Mouse (Mus musculus) adrenal gland, postnatal 4 days (tissue): ENCODE results near the gene Dag1. TPM values are rescaled to one million over a fixed set of nuclear protein-coding genes. Genes with fewer than 3 reads are reported as not detected.
"Not testable (repeated sequence)": the region's sequence is repeated elsewhere in the genome, so short reads cannot be mapped to it uniquely, and the experiment has no call there.

Experiments
- DNase-seq, 2 experiments: peaks; one replicate each; pipeline ENCODE4 v3.0.0; 2021 to 2022; ENCODE audit warnings: low spot score in 2 of 2, mixed read lengths in 2 of 2
- total RNA-seq, 2 experiments: library from RNA; stranded (reverse); gene quantifications; 2 replicates each; pipeline ENCODE4 v1.2.3; 2021

The Dag1 gene
- total RNA-seq, 2 experiments from 2014 or later: 158 to 188 TPM

DNA sequence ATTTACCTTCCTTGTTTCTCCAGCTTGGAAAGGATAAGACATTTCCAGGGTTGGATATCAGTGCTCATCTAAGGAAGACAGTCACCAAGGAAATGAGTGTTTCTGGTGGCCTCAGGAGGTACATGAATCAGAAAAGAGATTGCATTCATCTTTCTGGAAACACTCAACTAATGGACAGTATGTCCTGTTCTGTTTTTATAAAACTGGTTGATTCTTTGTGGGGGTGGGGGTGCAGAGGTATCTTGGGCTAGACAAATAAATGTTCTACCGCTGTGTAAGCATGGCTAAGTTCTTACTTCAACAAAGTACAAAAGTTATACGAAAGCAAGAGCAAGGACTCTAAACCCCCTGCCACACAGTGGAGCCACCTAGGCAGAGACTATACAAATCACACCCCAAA is 30.9 kb downstream of the Dag1 start:
- no peak for DNase-seq

- no peak for DNase-seq
These were observed 35.7 kb downstream of the Dag1 start for GRCm38 (mm10) chr9:108227911-108228649.

- no peak for DNase-seq
These were observed 38.6 kb downstream of the Dag1 start for GRCm38 (mm10) chr9:108225166-108225565.

DNA sequence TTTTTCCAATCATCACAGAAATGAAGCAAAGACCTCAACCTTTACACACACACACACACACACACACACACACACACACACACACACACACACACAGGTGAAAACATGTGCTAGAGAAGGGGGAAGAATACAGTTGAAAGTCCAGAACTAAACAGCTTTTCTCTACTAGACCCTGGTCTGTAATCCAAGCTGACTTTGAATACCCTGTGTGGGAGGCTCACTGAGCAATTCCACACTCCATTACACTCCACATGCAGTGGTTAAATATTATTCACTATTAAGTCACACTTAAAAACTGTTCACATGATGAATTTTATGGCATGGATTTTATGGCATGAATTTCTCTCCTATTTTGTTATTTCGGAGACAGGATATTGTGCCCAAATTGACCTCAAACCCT is 40.1 kb downstream of the Dag1 start:
- no peak for DNase-seq

DNA sequence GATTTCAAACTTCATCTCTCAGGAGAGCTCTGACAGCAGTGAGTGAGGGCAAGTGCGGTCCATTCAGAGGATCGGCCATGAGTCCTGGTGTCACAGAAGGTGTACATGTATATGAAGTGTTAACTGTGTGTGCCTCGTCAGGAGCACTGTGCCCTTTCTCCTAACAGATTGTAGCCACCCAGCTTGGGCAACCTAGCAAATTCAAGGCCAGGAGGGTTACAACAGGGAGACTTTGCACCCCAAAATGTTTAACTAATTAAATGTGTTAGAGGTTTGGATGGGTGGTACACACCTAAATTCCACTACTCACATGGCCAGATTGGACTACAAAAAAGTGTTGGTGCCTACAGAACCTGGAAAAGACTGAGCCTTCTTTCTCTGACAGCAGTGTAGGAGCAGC is 42.2 kb downstream of the Dag1 start:
- no peak for DNase-seq

- no peak for DNase-seq
These were observed 43.4 kb downstream of the Dag1 start for GRCm38 (mm10) chr9:108220380-108220774.

GRCm38 (mm10) chr9:108219766-108220379 is 43.9 kb downstream of the Dag1 start:
- no peak for DNase-seq

DNA sequence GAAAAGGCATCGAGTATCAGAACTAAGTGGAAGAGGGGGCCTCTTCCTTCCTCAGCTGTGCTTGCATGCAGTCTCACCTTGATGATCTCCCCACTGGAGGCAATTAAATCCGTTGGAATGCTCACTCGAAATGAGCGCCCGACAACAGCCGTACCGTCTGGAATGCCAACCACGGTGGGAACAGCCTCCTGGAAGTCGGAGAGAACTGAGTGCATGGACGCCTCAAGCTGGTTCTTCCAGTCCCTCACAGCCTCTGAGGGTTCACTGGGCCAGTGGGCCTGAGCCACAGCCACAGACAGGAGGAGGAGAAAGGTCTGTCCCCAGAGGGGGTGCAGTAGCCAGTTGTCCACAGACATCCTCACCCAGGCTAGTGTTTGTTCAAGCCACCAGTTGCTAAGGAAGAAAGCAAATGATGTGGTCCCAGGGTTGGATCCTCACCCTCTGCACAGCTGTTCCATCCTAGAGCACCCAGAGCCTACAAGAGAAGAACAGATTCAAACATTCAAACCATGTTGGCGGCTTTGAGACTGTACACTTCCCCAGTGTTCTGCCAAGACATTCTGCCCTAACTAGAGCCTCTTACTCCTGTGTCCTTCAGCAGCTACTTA is 45.7 kb downstream of the Dag1 start:
- DNase-seq: no peak

DNA sequence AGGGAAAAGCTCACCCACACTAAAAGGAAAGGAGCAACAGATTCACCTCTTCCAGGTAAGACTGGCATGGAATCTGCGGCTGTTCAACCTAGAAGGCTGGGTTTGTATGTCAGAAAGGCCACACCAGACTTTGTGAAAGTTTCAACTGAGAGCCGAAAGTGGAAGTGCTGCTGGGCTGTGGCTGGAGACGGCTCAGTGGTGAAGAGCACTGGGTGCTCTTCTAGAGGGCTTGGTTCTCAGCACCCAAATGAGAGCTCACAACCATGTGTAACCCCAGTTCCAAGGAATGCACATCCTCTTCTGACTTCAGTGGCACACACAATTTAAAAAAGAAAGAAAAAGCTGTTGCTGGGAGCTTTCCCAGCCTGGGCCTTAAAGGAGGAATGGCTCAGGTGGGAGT is 46.4 kb downstream of the Dag1 start:
- DNase-seq: no peak

DNA sequence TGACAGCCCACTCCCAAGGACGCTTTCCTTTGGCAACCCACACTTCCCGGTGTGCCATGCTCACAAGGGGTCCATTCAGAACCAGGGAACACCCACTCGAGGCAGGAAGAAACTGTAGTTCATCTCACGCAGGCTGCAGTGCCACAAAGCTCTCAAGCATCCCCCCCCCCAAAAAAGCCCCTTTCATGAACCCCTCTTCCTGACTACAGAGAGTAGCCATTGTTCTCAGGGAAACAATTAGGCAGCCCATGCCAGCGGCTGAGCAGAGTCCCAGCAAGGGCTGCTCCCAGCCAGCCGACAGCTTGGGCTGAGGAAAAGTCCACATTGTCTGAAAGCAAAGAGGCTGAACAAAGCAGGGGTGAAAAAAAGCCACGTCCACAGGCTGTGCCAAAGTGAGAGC is 50.7 kb downstream of the Dag1 start:
- no peak for DNase-seq

DNA sequence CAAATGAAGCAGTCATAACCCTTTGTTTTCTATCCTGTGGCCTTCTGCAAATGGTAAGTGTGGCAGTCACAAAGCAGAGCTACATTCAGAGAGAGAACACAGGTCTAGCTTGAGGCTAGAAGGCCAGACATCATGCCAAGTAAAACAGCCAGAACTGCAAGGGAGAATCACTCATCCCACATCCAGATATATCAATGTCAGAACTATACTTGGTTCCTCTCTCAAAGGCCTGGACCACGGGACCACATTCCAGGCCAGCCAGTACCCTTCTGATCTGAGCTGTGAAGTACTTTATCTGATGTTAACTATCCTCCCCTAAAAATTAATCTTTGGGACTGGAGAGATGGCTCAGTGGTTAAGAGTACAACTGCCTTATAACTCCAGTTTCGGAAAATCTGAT is 51.3 kb downstream of the Dag1 start:
- no peak for DNase-seq

- DNase-seq: no peak
These were observed 58.2 kb downstream of the Dag1 start for GRCm38 (mm10) chr9:108205571-108205901.

DNA sequence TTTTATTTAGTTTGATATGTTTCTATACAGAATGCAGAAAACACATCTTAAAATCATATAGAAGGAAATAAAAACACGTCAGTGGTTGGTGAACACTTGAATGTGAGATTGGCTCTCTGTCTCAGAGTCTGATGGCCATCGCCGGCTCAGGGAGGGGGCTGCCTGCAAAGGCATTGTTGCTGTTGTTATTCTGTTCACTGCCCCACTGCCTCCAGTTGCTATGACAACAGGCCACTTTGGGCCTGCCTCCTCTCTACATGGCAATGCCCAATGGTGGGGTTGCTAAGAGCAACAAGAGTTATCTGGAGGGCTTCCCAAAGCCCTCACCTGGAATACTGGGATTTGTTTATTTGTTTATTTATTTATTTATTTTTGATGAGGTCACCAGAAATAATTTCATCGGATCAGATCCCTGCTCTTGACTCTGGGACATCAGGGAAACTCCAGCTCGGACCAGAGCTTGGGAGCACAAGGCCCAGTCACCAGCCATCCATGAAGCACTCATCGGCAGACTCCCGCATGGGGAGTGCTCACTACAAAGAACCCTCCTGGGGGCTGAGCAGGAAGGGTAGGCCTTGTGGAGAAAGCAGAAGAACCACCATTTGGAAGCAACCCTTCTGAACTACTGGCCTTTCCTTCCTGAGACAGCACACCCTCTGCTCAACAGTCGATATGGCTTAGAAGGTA is 58.7 kb downstream of the Dag1 start:
- DNase-seq: no peak

DNA sequence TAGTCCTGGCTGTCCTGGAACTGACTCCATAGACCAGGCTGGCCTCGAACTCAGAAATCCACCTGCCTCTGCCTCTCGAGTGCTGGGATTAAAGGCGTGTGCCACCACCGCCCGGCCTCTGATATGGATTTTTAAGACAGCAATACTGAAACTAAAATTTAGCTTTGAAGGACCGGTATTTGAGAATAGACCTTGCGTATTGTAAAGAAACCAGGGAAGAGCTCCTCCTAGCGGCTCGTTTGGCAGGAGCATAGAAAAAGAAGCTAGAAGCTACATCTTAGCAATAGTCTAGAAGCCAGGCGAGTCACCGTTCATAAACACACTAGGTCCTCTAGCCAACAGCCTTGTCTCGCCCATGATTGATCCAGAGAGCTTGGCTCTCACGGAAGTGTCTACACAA is 60.7 kb downstream of the Dag1 start:
- DNase-seq: peak in 1 of 2 experiments; percentile 45

- DNase-seq: no peak
These were observed 61.6 kb downstream of the Dag1 start for GRCm38 (mm10) chr9:108202169-108202568.

- DNase-seq: peak; percentile 69 to 82
These were observed 62.6 kb downstream of the Dag1 start for GRCm38 (mm10) chr9:108201160-108201559.

GRCm38 (mm10) chr9:108198621-108199020 is 65.1 kb downstream of the Dag1 start:
- DNase-seq: no peak

GRCm38 (mm10) chr9:108196920-108197677 is 66.7 kb downstream of the Dag1 start:
- DNase-seq: no peak

DNA sequence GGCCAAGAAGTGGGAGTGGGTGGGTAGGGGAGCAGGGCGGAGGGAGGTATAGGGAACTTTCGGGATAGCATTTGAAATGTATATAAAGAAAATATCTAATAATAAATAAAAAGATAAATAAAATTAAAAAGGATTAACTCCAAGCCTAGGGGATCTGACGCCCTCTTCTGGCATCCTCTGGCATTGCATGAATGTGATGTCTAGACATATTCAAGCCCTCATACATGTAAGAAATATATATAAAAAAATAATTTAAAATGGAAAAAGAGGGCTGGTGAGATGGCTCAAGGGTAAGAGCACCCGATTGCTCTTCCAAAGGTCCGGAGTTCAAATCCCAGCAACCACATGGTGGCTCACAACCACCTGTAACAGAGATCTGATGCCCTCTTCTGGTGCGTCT is 67.5 kb downstream of the Dag1 start:
- DNase-seq: not testable (repeated sequence)

DNA sequence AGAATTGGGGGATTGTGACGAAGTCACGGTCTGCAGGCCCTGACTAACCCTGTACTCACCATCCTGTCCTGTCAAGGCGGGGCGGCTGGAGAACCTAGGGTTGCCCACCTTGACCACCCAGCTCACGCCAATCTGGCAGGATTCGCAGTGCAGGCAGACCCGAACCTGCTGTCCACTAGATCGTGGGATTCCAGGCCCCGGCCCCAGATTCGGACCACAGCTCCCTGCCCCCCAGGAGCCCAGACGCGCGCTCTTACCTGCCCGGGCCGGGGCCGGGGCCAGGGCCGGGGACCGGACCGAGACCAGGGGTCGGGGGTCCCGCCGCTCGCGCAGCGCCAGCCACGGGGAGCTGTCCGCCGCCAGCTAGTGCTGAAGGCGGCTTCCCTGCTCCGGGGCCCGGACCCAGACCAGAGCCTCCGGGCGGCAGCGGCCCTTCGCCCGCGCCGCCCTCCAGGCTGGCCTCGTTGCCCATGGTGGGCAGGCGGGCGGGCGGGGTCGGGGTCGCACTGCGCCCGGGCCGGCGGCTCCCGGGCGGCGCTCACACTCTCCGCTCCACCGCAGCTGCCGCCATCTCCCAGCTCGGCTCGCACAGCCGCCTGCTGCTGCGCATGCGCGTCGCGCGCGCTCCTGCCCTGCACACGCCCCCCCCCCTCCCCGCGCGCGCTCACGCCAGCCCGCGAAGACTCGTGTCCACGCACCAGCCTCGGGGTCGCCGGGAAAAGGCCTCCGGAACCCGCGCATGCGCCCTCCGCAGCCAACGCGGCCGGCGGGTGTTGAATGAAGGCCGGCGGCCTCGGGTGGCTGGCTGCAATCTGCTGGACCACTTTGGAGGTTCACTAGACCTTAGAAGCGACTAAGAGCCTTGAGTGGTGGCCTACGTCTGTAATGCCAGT is 73.7 kb downstream of the Dag1 start, which contains the start of gene Bsn:
Gene Bsn (minus strand): TSS at position 598 of the 893 bp plus-strand sequence.
- DNase-seq: peak; percentile 25 to 30
